Comparison of ENCODE assay signal across 14 mouse cellular contexts in genomic region chr13:85506030-85506429, GRCm38 (mm10).
"Had no signal": no experiment of that assay in that cellular context is flagged by ENCODE, and none has a peak within 500 bp of the region (broad histone marks: within the 10 kb centered on the region; RNA-seq: fewer than 3 reads in every experiment).

No protein-coding gene starts in this region.

- H3K4me3 ChIP-seq: left cerebral cortex, adult 2 months; limb, embryonic 10.5 days; midbrain, embryonic 15.5 days; neural tube, embryonic 12.5 days; stomach, embryonic 15.5 days had no signal

- H3K9me3 ChIP-seq: limb, embryonic 10.5 days; midbrain, embryonic 15.5 days; neural tube, embryonic 12.5 days; stomach, embryonic 15.5 days had no signal

- H3K9ac ChIP-seq: midbrain, embryonic 15.5 days; neural tube, embryonic 12.5 days; stomach, embryonic 15.5 days had no signal

- H3K4me2 ChIP-seq: midbrain, embryonic 11.5 days; midbrain, embryonic 15.5 days; neural tube, embryonic 12.5 days; stomach, embryonic 15.5 days had no signal

- H3K27me3 ChIP-seq: midbrain, embryonic 15.5 days; neural tube, embryonic 12.5 days; stomach, embryonic 15.5 days had no signal

- ATAC-seq: intestine, postnatal 0 days; midbrain, embryonic 15.5 days had no signal

- H3K27ac ChIP-seq: left cerebral cortex, adult 2 months; limb, embryonic 10.5 days; midbrain, embryonic 15.5 days; neural tube, embryonic 12.5 days; stomach, embryonic 15.5 days had no signal

- H3K36me3 ChIP-seq: limb, embryonic 10.5 days; midbrain, embryonic 15.5 days; neural tube, embryonic 12.5 days; stomach, embryonic 15.5 days had no signal

- H3K4me1 ChIP-seq: midbrain, embryonic 15.5 days; neural tube, embryonic 12.5 days; stomach, embryonic 15.5 days had no signal

- DNase-seq: kidney, adult 8-10 months; kidney, postnatal 25 days; lung, adult 18-20 months; retina, postnatal 1 day; right cerebral cortex, postnatal 4 days; thymus, adult 2 months; thymus, postnatal 25 days had no signal
